Mouse (Mus musculus): ENCODE measurements at regions not wholly inside any gene's neighbourhood (a gene's known extent, or its start where the extent isn't known, plus 50 kb on each side); places are given as distances from the start of the nearest gene placed in this dataset.
A peak's percentile ranks its signal among the peaks of the same experiment; 100 is the strongest.
"Not testable (repeated sequence)": the region's sequence is repeated elsewhere in the genome, so short reads cannot be mapped to it uniquely, and the experiment has no call there.

DNA sequence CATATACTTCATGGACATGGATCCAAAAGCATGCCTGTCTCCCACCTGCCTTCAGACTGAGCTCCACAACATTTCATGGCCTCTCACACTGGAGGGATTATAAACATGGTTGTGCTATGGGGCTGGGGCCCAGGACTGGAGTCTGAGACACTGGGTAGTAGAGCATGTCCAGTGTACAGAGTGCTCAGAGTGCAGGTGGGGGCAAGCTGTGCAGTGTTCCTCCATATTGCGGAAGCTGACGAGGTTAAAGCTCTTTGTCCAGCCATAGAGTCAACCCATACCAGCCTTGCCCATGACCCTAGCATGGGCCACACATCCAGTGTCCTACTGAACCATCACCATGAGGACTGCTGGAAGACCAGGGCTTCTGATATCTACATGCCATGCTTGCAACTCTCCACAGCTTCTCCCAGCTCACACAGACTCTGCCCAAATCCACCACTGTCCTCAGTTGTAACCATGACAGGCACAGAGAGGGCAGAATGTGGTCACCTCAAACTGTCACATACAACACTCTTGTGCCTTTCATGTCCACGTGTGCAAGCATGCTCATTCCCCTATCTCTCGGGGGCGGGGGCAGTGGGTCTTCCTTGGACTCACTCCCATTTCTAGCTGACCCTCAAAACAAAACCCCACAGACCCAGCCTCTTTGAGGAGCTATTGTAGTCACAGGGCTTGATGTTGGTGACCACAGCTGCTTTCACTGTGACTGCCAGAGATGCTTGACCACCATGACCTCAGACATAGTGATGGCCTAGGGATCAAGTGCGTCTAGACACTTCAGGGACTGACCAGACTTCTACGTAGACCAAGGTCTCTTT is 55.9 kb downstream of the Tmem121 start:
- no peak for DNase-seq (ENCODE audit: low spot score)

DNA sequence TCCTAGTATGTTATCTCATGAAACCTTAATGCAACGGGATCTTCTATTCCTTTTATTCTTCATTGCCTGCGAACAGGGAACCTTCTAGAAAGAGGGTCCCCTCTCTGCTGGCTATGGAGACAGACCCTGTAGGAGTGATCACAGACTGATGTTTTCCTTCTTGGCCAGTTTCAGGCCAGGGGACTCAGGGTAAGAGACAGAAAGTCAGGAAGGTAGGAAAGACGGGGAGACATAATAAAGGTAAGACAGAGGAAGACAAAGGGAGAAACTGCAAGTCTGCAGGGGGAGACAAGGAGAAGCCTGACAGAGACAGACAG is 56.4 kb downstream of the Tmem121 start:
- DNase-seq (ENCODE audit: low spot score), result no peak

- no peak for DNase-seq (ENCODE audit: low spot score)
Observed at GRCm38 (mm10) chr12:113244685-113245084, 59.0 kb downstream of the Tmem121 start.

- DNase-seq (ENCODE audit: low spot score), result not testable (repeated sequence)
Observed at GRCm38 (mm10) chr12:113253446-113254424, 68.0 kb downstream of the Tmem121 start.

DNA sequence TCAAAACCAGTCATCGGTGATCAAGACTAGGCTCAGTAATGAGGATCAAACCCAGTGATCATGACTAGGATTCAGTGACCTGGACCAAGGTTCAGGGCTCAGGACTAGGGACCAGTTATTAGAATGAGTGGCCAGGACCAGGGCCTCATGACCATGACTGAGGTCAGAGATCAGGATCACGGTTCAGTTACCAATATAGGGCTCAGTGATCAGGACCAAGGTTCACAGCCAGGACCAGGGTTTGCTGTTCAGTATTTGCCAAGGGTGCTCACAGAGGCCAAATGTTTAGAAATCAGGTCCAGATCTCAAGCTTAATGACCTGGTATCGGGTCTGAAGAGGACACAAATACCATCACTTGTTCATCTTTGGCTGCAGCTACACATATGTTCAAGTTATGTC is 69.6 kb downstream of the Tmem121 start:
- no peak for DNase-seq (ENCODE audit: low spot score)

GRCm38 (mm10) chr12:113256628-113257027 is 70.9 kb downstream of the Tmem121 start:
- DNase-seq (ENCODE audit: low spot score), result no peak

DNA sequence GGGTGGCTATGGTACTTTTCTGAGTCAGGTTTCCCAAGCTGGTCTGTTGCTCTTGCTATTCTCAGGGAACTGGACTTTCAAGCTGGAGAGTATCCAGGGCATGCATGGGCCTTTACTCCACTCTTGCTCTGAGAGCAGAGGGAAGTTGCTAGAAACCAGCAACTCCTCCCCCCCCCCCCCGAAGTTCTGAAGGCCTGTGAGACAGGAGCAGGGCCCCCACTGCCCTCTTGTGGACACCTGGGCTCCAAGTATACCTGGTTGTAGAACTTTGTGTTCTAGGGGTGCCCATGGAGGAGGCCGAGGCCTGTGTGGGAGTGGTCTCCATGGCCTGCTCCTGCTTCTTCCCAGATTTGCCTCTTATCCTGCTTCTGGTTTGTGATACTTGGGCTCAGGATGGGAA is 71.5 kb downstream of the Tmem121 start:
- DNase-seq (ENCODE audit: low spot score), result peak; percentile 8

DNA sequence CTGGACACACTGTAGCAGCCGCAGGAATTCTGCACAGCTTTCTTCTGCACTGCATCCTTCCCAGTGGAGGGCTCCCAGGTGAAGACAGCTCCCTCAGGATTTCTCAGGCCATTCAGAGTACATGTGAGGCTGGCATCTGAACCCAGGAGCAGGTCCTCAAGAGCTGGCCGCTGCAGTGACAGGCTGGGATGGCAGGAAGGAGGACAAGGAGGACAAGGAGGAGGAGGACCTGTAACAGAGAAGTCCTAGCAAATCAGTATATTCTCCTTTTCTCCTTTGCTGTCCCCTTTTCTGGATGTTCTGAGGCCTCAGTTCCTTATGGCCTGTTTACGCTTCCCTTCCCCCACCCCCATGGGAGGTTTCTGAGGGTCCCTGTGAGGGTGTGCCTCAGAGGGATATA is 73.7 kb downstream of the Tmem121 start:
- DNase-seq (ENCODE audit: low spot score), result no peak

- DNase-seq (ENCODE audit: low spot score), result no peak
Observed at GRCm38 (mm10) chr12:113260304-113260703, 74.6 kb downstream of the Tmem121 start.

DNA sequence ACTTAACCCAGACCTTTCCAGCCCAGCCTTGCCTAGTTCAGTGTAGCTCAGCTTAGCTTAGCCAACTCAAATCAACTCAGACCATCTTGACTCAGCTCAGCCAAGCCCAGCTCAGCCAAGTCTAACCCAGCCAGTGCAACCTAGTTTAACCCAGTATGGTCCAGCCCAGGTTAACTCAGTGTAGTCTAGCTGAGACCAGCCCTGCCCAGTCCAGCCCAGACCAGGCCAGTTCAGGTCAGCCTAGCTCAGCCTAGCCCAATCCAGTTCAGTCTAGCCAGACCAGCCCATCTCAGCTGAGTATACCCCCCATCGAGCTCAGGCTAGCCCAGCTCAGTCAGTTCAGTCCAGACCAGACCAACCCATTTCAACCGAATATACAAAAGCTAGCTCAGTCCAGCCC is 90.2 kb downstream of the Tmem121 start:
- no peak for DNase-seq (ENCODE audit: low spot score)

- no peak for DNase-seq (ENCODE audit: low spot score)
Observed at GRCm38 (mm10) chr12:113276355-113276942, 90.7 kb downstream of the Tmem121 start.

- no peak for DNase-seq (ENCODE audit: low spot score)
Observed at GRCm38 (mm10) chr12:113277741-113278140, 92.0 kb downstream of the Tmem121 start.

DNA sequence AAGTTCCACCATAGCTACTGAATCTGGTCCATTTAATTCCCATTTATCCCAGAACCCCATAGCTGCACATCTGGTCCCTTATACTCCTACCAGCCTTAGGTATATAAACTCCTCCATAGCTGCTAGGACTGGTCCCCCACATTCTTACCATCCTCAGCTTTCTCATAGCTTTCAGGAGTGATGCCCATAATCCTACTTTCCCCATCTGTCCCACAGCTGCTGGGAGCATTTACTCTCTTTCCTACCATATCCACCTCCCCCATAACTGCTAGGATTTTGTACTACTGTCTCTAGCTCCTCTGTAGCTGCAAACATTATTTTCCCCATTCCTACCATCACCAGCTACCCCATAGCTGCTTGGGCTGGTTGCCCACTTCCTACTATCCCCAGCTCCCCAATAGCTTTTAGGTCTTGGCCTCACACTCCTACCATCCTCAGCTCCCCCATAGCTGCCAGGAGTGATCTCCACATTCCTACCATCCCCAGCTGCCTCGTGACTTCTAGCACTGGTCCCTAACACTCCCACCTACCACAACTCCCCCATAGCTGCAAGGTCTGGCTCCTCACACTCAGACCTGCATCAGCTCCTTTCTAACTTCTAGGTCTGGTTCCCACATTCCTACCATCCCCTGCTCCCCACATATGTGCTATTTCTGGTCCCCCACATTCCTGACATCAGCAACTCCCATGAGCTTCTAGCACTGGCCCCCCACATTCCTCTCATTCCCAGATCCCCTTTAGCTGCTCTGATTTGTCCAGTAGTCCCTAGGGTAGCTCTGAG is 106.5 kb downstream of the Tmem121 start:
- no peak for DNase-seq (ENCODE audit: low spot score)

DNA sequence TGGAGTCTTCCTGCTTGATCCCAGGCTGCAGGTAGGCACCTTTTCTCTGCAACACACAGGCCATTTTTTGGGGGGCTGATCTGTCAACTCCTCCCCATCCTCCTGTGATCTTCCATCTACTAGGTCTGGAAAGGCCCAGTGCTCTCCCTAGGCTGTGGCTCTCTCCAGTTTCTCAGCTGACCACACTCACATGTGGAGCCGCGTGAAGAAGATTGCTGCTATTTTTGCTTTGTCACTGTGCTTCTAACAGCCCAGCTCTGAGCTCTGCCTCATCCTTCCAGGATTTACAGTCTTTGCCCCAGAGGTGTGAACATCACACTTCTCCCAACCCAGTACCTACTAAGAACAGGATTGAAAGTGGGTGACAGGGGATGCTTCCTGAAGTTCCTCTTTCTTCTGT is 110.2 kb downstream of the Tmem121 start:
- DNase-seq (ENCODE audit: low spot score), result no peak

GRCm38 (mm10) chr12:113305973-113306372 is 120.2 kb downstream of the Tmem121 start:
- no peak for DNase-seq (ENCODE audit: low spot score)

DNA sequence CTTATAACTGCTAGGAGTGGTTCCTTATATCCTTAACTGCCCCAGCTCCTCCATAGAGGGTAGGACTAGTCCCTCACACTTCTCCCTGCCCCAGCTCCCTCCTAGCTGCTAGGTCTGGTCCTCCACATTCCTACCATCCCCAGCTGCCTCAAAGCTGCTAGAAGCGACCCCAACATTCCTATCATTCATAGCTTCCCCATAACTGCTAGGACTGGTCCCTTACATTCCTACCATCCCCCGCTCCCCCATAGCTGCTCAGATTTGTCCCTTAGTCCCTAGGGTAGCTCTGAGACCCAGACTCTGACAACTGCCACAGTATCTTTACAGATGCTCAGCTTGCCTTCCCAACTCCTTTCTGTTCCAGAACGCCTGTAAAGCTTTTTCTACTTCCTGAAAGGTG is 127.6 kb downstream of the Tmem121 start:
- DNase-seq (ENCODE audit: low spot score), result no peak

DNA sequence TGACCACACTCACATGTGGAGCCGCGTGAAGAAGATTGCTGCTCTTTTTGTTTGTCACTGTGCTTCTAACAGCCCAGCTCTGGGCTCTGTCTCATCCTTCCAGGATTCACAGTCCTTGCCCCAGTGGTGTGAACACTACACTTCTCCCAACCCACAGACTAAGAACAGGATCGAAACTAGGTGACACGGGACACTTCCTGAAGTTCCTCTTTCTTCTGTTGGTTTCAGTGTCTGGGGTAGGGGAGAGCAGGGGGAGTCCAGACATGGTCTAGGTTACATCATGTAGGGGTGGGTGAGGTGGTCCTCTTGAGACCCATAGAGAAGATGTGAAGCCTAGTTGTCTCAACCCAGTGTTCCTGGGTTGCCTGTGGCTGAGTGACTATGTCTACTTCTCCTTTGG is 128.9 kb downstream of the Tmem121 start:
- no peak for DNase-seq (ENCODE audit: low spot score)

DNA sequence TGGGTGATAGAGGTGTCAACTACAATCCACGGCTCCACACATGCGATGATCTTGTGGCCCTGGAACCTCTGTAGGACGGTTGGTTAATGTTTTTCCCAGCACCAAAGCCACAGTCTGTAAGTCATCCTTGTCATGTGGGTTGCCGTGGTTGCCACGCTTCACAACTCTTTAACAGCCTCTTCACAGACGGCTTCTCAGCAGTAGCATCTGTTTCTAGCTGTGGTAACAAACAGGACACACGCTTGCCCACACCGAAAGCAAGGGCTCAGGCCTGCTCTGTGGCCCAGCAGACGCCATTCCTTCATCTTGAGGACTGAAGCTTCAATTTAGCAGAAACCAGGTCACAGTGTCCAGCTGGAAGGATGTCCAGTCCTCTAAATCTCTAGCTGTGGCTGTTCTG is 135.4 kb downstream of the Tmem121 start:
- DNase-seq (ENCODE audit: low spot score), result no peak

GRCm38 (mm10) chr12:113322173-113322572 is 136.4 kb downstream of the Tmem121 start:
- no peak for DNase-seq (ENCODE audit: low spot score)

- no peak for DNase-seq (ENCODE audit: low spot score)
Observed at GRCm38 (mm10) chr12:113327851-113328250, 142.1 kb downstream of the Tmem121 start.

DNA sequence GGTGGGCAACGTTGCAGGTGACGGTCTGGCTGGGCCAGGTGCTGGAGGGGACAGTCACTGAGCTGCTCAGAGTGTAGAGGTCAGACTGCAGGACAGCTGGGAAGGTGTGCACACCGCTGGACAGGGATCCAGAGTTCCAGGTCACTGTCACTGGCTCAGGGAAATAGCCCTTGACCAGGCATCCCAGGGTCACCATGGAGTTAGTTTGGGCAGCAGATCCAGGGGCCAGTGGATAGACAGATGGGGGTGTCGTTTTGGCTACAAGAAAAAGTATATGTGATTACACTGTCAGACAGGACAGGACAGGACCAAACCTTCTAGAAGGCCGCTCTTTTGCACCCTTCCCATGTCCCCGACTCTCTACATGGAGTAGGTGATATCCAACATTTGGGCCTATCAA is 144.5 kb downstream of the Tmem121 start:
- no peak for DNase-seq (ENCODE audit: low spot score)

DNA sequence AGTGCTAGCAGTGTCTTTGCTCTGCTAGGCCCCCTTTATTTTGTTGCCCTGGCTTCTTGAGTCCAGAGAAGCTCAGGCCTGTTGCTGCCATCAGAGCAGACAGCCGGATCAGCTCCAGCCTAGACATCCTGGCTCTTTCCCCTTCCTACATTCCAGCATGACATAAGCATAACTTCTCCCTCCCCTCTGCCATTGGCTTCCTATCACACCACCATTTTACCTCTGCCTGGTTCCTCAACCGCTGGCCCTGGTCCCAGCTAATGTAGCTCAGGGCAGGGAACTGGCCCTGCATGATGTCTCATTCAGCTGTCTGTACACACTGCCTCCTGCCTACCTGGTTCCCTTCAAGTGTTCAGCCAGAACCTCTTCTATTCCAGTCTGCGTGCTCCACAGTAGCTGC is 146.5 kb downstream of the Tmem121 start:
- DNase-seq (ENCODE audit: low spot score), result no peak
